Mouse (Mus musculus): ENCODE data around the gene Nostrin. TPM values are rescaled to one million over a fixed set of nuclear protein-coding genes. Genes with fewer than 3 reads are reported as not detected.

Gene Nostrin
- 1 to 10 TPM; 3.2 to 6.0 (median 4.2) TPM for total RNA-seq (2022)

DNA sequence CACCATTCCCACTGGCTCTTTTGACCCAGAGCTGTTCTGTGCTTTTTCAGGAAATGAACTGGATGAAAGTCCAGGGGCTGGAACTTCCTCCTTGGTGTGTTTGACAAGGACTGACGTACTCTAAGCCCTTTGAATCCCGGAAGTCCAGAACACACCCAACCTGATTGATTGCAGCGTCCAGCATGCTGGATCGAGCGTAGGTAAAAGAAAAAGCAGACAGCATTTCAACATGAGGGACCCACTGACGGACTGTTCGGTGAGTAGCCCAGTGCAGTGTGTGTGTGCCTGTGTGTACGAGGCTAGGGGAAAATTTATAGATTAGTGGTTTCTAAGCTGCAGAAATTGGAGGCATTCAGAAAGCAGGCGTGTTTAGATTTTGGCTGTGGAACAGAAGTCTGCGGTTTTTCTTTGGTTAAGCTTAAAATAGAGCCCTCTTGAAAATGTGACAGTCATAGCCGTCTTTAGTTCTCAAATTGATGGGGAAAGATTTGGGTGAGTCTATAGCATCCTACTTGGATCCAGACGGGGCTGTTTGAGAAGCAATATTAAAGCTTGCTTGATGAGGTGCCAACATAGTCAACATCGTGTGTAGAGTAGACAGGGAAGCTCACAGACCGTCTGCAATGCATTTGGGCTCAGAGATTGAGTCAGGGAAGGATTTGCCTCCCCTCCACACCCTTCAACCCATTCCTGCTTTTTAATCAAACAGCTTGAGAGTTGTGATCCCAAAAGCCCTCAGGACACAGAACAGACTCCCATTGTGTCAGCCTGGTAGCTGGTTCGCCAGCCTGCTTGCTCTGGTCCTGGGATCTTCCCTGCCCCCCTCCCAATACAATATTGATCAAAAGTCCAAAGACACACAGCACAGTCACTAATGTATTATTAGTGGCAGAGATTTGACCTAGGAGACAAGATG is at the start of gene Nostrin:
Nostrin (plus strand) TSS at position 140 of the 916 bp plus-strand sequence.
- no peak for DNase-seq (ENCODE audit: low spot score in 2 of 2)

- DNase-seq (ENCODE audit: low spot score in 2 of 2), result no peak
These were observed 48.9 kb upstream of the Nostrin start for GRCm38 (mm10) chr2:69086505-69087260.

DNA sequence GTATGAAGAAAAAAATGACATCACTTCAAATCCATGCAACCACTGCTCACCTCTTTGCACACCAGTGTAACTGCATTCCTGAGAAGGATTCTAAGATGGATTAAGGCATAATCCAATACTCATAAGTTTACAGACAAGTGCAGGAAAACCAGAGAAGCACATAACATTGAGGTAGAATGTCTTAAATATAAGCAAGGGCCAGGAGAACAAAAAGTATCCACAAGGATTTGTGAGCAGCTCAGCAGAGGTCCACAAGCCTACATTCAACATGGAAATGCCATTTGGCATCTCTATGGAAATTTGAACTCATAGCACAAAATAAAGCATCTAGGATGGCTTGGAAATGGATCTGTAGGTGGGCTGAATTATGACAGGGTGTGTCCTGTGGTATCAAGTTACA is 39.8 kb upstream of the Nostrin start:
- no peak for DNase-seq (ENCODE audit: low spot score in 2 of 2)

- DNase-seq (ENCODE audit: low spot score in 2 of 2), result peak; percentile 45 to 64
These were observed 38.8 kb upstream of the Nostrin start for GRCm38 (mm10) chr2:69096821-69097220.

DNA sequence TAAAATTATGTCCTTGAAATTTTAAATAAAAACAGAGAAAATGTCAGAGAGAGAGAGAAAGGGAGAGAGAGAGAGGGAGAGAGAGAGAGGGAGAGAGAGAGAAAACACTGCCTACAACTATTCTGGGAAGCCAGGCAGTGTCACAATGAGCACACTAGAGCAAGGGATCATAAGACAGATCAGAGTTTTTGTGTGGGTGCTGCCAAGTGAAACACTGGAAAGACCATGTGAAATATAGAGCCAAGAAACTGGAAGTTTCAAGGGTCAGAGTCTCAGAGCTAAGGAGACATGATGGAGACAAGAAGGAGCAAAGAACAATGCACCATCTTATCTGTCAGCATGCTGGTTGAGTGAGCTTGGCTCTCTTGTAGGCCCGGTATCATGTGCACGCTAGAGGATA is 38.1 kb upstream of the Nostrin start:
- no peak for DNase-seq (ENCODE audit: low spot score in 2 of 2)

- no peak for DNase-seq (ENCODE audit: low spot score in 2 of 2)
These were observed 36.9 kb upstream of the Nostrin start for GRCm38 (mm10) chr2:69098701-69099100.

DNA sequence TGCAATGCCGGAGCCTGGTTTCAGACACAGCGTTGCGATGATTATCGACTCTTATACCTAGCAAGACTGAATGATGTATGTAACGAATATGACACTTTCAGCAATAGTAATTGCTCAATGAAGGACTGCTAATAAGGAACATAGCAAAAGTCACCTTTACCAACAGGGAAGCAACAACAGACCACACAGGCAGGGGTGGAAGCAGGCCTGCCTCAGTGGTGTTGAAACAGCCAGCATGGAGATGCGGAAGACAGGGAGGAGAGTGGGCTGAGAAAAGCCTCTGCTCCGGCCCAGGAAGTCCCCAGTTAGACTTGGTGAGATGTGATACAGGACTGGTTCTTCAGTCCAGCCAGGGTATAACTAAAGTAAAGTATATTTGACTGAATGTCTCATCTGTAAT is 36.5 kb upstream of the Nostrin start:
- no peak for DNase-seq (ENCODE audit: low spot score in 2 of 2)

- no peak for DNase-seq (ENCODE audit: low spot score in 2 of 2)
These were observed 34.9 kb upstream of the Nostrin start for GRCm38 (mm10) chr2:69100706-69101105.

DNA sequence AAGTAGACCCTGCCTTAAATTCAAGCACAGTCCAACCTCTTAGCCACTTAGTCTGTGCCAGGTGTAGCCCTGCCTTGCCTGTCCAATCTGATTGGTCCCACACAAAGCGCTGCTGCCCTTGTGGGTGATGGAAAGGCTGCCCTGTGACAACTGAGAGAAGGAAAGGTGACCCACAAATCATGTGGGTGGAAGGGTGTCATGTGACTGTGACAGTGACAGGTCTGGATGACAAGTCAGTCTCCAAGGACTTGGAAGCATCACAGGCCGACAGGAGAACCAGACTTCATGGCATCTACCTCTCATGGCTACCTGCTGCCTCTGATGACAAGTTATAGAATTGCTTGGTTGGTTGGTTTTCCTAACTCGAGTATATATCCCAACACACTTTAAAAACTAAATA is 32.1 kb upstream of the Nostrin start:
- no peak for DNase-seq (ENCODE audit: low spot score in 2 of 2)

GRCm38 (mm10) chr2:69104511-69105145 is 31.0 kb upstream of the Nostrin start:
- no peak for DNase-seq (ENCODE audit: low spot score in 2 of 2)

DNA sequence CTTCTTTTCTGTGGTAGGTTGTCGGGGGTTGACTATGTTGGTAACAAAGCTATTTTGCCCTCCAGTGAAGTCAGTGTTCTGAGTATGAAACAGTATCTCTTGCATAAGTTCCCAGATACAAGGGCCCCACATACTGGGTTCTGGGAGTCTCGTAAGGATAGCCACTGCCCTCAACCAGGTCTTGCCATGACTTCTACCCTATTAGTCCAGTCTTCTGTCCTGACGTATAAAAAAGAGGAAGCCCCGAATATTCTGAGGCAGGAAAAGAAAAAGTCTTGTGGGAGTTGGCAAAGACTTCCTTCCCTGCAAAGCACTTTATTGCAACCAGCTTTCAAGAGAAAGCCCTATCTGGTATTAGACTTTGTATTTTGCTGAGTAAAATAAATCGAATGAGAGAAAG is 26.4 kb upstream of the Nostrin start:
- no peak for DNase-seq (ENCODE audit: low spot score in 2 of 2)

DNA sequence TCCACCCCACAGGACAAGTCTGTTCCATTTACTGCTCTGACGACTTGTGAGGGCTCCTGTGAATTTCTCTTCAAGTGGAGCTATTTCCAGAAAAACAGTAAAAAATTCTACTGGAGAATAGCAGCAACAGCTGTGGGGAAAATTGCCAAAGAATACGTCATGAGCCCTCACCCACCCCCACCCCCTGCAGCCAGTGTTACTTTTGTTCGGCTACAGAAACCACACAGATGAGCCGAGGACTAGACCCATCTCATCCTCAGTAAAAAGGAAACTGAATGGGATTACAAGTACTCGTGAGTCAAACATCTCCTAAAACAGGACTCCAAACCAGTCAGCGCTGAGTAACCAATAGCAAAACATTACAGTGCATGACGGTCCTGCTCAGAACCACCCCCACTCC is 25.9 kb upstream of the Nostrin start:
- DNase-seq (ENCODE audit: low spot score in 2 of 2), result no peak

GRCm38 (mm10) chr2:69112609-69113008 is 23.0 kb upstream of the Nostrin start:
- no peak for DNase-seq (ENCODE audit: low spot score in 2 of 2)

GRCm38 (mm10) chr2:69113829-69114547 is 21.6 kb upstream of the Nostrin start:
- DNase-seq (ENCODE audit: low spot score in 2 of 2), result no peak

- no peak for DNase-seq (ENCODE audit: low spot score in 2 of 2)
These were observed 19.7 kb upstream of the Nostrin start for GRCm38 (mm10) chr2:69115921-69116320.

GRCm38 (mm10) chr2:69116767-69117166 is 18.8 kb upstream of the Nostrin start:
- DNase-seq (ENCODE audit: low spot score in 2 of 2), result peak in 1 of 2 experiments; percentile 38

DNA sequence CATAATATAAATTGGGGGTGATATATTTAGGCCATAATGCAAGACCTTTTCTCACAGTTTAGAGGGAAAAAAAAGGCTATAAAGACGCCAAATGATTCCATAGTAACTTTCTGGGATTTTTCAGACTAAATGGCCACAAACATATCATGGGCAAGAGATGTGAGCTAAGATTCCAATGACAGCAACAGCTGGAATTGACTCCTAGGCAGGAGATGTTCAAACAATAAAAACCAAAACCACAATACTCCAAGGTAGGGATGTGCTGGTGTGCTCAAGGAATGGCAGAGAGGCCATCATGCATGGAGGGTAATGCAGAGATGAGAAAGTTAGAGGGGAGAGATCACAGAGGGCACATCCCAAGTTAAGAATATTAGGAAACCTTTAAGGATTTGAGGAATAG is 16.6 kb upstream of the Nostrin start:
- no peak for DNase-seq (ENCODE audit: low spot score in 2 of 2)

DNA sequence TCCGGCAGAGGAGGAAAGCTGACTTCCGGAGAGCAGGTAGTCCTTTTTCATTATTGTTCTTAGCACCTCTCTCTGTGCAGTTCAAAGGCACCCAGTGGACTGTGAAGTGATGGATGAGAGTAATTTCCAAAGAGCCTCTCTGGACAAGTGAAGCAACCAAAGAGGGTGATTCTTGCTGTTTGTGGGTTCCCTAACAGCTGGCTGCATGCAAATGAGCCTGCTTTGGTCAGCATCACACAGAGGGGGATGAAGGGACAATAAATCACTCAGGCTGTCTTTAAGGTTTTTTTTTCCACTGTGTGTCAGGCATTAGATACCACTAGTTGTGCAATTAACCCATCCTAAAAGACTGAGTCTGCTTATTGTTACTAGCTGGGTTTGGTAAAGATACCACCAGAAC is 15.9 kb upstream of the Nostrin start:
- no peak for DNase-seq (ENCODE audit: low spot score in 2 of 2)

GRCm38 (mm10) chr2:69121681-69122080 is 13.9 kb upstream of the Nostrin start:
- no peak for DNase-seq (ENCODE audit: low spot score in 2 of 2)

DNA sequence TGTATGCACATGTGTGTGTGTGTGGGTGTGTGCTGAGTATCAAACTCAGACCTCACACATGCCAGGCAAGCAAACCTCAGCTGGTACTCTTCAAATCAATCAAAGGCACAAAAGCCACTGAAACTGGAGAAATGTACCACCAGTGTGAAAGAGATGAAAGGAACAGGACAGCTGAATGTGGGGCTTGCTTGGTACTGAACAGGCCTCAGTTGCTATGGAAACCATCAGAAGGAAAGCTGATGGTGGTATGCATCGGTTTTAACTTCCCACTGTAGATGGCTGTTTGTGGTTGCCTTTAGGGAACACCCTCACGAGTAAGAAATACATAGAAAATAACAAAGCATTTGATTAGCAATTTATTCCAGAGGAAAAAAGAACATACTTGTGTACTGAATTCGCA is 10.2 kb upstream of the Nostrin start:
- no peak for DNase-seq (ENCODE audit: low spot score in 2 of 2)

DNA sequence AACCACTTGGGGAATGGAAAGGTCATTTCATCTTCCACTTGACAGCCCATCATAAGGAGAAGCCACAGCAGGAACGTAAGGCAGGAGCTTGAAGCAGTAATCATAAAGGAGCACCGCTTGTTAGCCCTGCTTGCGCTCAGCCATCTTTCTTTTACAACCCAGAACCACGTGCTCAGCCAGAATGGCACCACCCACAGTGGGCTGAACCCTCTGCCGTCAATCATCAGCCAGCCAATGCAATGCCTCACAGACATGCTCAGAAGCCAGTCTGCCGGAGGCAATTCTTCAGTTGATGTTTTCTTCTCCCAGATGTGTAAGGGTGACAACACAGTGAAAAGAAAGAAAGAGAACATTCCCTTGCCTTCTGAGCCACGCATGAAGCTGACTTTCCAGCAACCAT is 7.3 kb upstream of the Nostrin start:
- DNase-seq (ENCODE audit: low spot score in 2 of 2), result no peak

Data from layer of hippocampus, adult 8-10 months (tissue).